Mouse (Mus musculus): ENCODE measurements around the gene Gpam. TPM values are rescaled to one million over a fixed set of nuclear protein-coding genes. Genes with fewer than 3 reads are reported as not detected.

Gpam gene
- polyA plus RNA-seq, 1 experiment from 2014 or later, result 24.2 TPM

GRCm38 (mm10) chr19:55103081-55103830 is 23.8 kb downstream of the Gpam start:
- TF ChIP-seq EP300 (IDR thresholded peaks at IDR 0.05; ENCODE audit: low read depth), result 0 out of 2 replicates have a peak, but pooled peaks have one; percentile 7
- no peak for TF ChIP-seq CTCF (IDR thresholded peaks at IDR 0.05; ENCODE audit: low read depth)
- DNase-seq (peak; percentile 37), ATAC-seq (peak; percentile 34; the same call in 1 of the 2 replicates)
- 48% methylated on average over 11 of the region's 11 CpGs for WGBS (ENCODE audit: insufficient replicate concordance)
- H3K4me2 ChIP-seq (ENCODE audit: low read depth, low read length), result peak overlapping the region; percentile 24; the same call in 1 of the 2 replicates
- H3K27ac ChIP-seq (ENCODE audit: low read depth), result peak overlapping the region; percentile 9; the same call in 1 of the 2 replicates
- no peaks in the 10 kb centered on the region for H3K27me3 ChIP-seq (ENCODE audit: insufficient read depth, low read length)
- no peaks in the 10 kb centered on the region for H3K36me3 ChIP-seq (replicated peaks; ENCODE audit: insufficient read depth, low read length)
- H3K9me3 ChIP-seq (ENCODE audit: low read length), result no peaks in the 10 kb centered on the region
- peaks cover 23% of the 10 kb centered on the region for H3K4me1 ChIP-seq (ENCODE audit: insufficient read depth)
- H3K9ac ChIP-seq (replicated peaks), result no peak overlapping the region
- H3K4me3 ChIP-seq (ENCODE audit: low read depth, low read length), result no peak overlapping the region

- H3K9ac ChIP-seq (replicated peaks), result no peak overlapping the region
- H3K27me3 ChIP-seq (ENCODE audit: insufficient read depth, low read length), result no peaks in the 10 kb centered on the region
- H3K27ac ChIP-seq (ENCODE audit: low read depth), result no peak overlapping the region
- H3K4me1 ChIP-seq (ENCODE audit: insufficient read depth), result peaks cover 21% of the 10 kb centered on the region
- no peaks in the 10 kb centered on the region for H3K36me3 ChIP-seq (replicated peaks; ENCODE audit: insufficient read depth, low read length)
- H3K9me3 ChIP-seq (ENCODE audit: low read length), result no peaks in the 10 kb centered on the region
- ATAC-seq (no peak), DNase-seq (no peak)
- H3K4me2 ChIP-seq (ENCODE audit: low read depth, low read length), result no peak overlapping the region
- 80% methylated on average over 4 of the region's 4 CpGs for WGBS (ENCODE audit: insufficient replicate concordance)
- H3K4me3 ChIP-seq (ENCODE audit: low read depth, low read length), result no peak overlapping the region
- no peak for TF ChIP-seq EP300 (IDR thresholded peaks at IDR 0.05; ENCODE audit: low read depth)
- no peak for TF ChIP-seq CTCF (IDR thresholded peaks at IDR 0.05; ENCODE audit: low read depth)
These were observed 25.4 kb downstream of the Gpam start for GRCm38 (mm10) chr19:55101659-55102058.

- Histone ChIP-seq H3K27ac (ENCODE audit: low read depth) (peak overlapping the region; percentile 87; the same call in 1 of the 2 replicates), H3K27me3 (ENCODE audit: insufficient read depth, low read length) (no peaks in the 10 kb centered on the region), H3K9ac (replicated peaks) (peak overlapping the region; percentile 76), H3K4me1 (ENCODE audit: insufficient read depth) (peaks cover 21% of the 10 kb centered on the region), H3K4me3 (ENCODE audit: low read depth, low read length) (peak overlapping the region; percentile 81), H3K36me3 (replicated peaks; ENCODE audit: insufficient read depth, low read length) (no peaks in the 10 kb centered on the region), H3K4me2 (ENCODE audit: low read depth, low read length) (peak overlapping the region; percentile 89), H3K9me3 (ENCODE audit: low read length) (no peaks in the 10 kb centered on the region)
- ATAC-seq (no peak), DNase-seq (no peak)
- no peak for TF ChIP-seq EP300 (IDR thresholded peaks at IDR 0.05; ENCODE audit: low read depth)
- no peak for TF ChIP-seq CTCF (IDR thresholded peaks at IDR 0.05; ENCODE audit: low read depth)
- WGBS (ENCODE audit: insufficient replicate concordance), result 44% methylated on average over 2 of the region's 2 CpGs
These were observed 26.6 kb downstream of the Gpam start for GRCm38 (mm10) chr19:55100227-55101140.

GRCm38 (mm10) chr19:55099184-55100160 is 27.6 kb downstream of the Gpam start:
- H3K27ac ChIP-seq (ENCODE audit: low read depth), result peak overlapping the region; percentile 87
- ATAC-seq (peak; percentile 74), DNase-seq (peak; percentile 86)
- H3K36me3 ChIP-seq (replicated peaks; ENCODE audit: insufficient read depth, low read length), result no peaks in the 10 kb centered on the region
- peak overlapping the region; percentile 89 for H3K4me2 ChIP-seq (ENCODE audit: low read depth, low read length)
- no peaks in the 10 kb centered on the region for H3K9me3 ChIP-seq (ENCODE audit: low read length)
- WGBS (ENCODE audit: insufficient replicate concordance), result 5% methylated on average over 65 of the region's 69 CpGs
- H3K4me3 ChIP-seq (ENCODE audit: low read depth, low read length), result peak overlapping the region; percentile 81
- H3K4me1 ChIP-seq (ENCODE audit: insufficient read depth), result peaks cover 21% of the 10 kb centered on the region
- H3K27me3 ChIP-seq (ENCODE audit: insufficient read depth, low read length), result no peaks in the 10 kb centered on the region
- TF ChIP-seq CTCF (IDR thresholded peaks at IDR 0.05; ENCODE audit: low read depth) (no peak), EP300 (IDR thresholded peaks at IDR 0.05; ENCODE audit: low read depth) (no peak)
- H3K9ac ChIP-seq (replicated peaks), result peak overlapping the region; percentile 76

- Histone ChIP-seq H3K4me2 (ENCODE audit: low read depth, low read length) (peak overlapping the region; percentile 89), H3K9me3 (ENCODE audit: low read length) (no peaks in the 10 kb centered on the region), H3K27me3 (ENCODE audit: insufficient read depth, low read length) (no peaks in the 10 kb centered on the region), H3K27ac (ENCODE audit: low read depth) (peak overlapping the region; percentile 87), H3K36me3 (replicated peaks; ENCODE audit: insufficient read depth, low read length) (peaks cover 7% of the 10 kb centered on the region), H3K9ac (replicated peaks) (peak overlapping the region; percentile 76), H3K4me1 (ENCODE audit: insufficient read depth) (peaks cover 19% of the 10 kb centered on the region), H3K4me3 (ENCODE audit: low read depth, low read length) (peak overlapping the region; percentile 81)
- peak; percentile 60 for DNase-seq
- TF ChIP-seq EP300 (IDR thresholded peaks at IDR 0.05; ENCODE audit: low read depth) (peak; percentile 38; the same call in 1 of the 2 replicates), CTCF (IDR thresholded peaks at IDR 0.05; ENCODE audit: low read depth) (no peak)
- WGBS (ENCODE audit: insufficient replicate concordance), result 2% methylated on average over 30 of the region's 30 CpGs
- peak; percentile 17 for ATAC-seq
These were observed 28.4 kb downstream of the Gpam start for GRCm38 (mm10) chr19:55098409-55099183.

Measured in liver, postnatal 0 days (tissue).